Mouse (Mus musculus) spleen, postnatal 10 days (tissue): ENCODE data around the gene Olfr556.
A peak's percentile ranks its signal among the peaks of the same experiment; 100 is the strongest.
"Not testable (repeated sequence)": the region's sequence is repeated elsewhere in the genome, so short reads cannot be mapped to it uniquely, and the experiment has no call there.

Experiments
- DNase-seq, 2 experiments: peaks; one replicate each; pipeline ENCODE4 v3.0.0; 2021 to 2022; ENCODE audit warnings: low spot score in 2 of 2

The Olfr556 gene

DNA sequence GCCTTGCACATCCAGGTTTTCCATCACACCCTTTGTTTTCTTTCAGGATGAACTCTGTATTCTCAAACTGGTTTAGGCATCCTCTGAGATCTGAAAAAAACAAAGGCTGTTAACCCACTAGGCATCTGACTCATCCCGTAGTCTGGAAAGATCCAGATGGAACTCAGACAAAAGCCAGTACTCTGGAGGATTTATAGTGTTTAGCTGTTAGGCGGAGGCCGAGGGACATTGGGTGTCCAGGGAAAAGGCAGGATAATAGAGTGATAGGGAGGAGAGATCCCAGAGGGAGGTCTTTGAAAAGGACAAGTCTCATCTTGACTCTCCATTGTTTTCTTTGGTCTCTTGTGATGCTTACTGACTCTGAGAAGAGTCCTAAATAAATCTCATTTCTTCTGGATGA is at the start of gene Olfr556:
Gene Olfr556 (plus strand): TSS at position 301 of the 400 bp plus-strand sequence.
- DNase-seq = no peak

- DNase-seq = no peak
Observed at GRCm38 (mm10) chr7:102618118-102618517, 46.6 kb upstream of the Olfr556 start, which contains the start of gene Olfr553. Gene Olfr553 (minus strand): TSS chr7:102618218.

- DNase-seq = no peak
Observed at GRCm38 (mm10) chr7:102619608-102620007, 45.1 kb upstream of the Olfr556 start.

DNA sequence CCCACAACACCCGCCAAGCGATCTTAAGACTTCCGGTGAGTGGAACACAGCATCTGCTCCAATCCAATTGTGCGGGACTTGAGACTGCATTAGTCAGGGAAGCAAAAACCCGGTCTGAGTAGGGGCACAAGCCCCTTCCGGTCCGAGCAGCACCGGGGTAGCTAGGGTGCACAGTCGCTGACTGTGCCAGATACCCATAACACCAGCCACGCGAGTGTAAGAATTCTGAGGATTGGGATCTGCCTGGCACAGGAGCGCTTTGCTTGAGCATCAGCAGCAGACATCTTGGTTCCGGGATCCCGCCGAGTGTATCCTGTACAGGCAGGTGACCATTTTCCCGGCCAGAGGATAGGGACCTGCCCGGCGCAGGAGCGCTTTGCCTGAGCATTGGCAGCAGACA is 44.3 kb upstream of the Olfr556 start:
- not testable (repeated sequence) for DNase-seq

DNA sequence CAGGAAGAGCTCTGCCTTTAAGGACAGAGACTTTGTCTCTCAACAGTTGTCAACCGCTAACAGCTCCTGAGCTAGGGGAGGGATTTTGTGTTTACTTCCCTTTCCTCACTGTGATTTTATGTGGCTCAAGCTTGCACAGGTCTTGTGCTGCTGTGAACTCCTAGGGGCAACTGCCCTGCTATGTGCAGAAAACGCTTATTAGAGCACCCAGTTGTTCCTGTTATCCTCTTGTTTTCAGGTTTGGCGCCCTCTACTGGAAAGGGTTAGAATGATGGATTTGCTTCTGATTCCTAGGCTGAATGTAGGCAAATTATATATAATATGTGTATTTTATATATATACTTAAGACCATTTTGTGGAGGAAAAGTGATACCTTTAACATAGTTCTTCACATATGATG is 28.0 kb upstream of the Olfr556 start:
- DNase-seq = peak; percentile 16 to 59

DNA sequence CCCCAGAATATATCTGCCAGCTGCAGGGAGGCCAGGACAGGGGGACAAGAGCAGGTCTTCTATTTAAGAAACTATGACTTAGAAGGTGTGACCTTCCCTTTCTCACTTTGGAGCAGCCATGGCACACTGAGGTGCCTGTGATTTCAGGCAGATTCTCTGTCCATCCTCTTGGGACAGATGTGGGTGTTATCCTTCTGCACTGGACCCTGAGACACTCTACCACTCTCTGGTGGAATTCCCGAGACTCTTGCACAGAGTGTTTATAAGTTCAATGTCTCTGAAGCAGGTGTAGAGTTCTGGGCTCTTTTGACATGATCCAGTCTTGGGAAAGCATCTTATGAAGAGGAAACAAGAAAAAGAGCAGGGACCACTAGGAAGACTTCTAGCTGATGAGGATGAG is 26.6 kb upstream of the Olfr556 start, which contains the start of gene Olfr554:
Gene Olfr554 (plus strand): TSS at position 301 of the 400 bp plus-strand sequence.
- DNase-seq = no peak

DNA sequence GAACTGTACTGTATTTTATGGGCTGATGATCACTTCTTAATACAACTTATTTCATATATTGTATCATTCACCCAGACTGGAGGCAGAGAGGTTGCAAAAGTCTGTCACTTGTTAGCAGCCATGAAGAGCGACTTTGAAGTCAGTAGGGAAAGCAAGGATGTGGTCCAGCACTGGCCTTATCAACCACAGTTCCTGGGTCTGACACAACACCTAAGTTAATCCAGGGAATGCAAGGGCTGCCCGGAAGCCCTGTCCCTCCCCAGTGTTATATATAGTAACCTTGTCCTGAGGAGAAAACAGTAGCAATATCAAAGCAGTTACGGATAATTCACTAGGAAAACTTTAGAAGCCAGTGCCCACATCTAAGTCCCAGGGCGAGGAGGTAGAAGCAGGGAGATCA is 19.8 kb upstream of the Olfr556 start:
- DNase-seq = not testable (repeated sequence)

DNA sequence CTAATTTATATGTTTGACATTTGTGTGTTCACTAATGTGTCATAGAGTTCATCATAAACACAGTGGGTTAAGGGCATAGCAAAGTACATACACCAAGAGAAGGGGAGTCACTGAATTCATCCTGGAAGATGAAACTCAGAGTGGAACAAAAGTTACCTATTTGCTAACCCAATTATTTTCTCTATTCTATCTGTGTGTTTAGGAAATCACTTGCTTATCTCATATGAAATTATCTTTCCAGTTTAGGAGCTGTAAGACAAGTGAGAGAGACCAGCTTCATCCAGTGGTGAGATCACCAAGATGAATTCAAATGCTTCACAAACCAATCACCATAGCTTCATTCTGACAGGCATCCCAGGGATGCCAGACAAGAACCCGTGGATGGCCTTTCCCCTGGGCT is 6.2 kb upstream of the Olfr556 start, which contains the start of gene Olfr555:
Gene Olfr555 (plus strand): TSS at position 301 of the 400 bp plus-strand sequence.
- DNase-seq = no peak

GRCm38 (mm10) chr7:102665378-102665777 is 679 bp downstream of the Olfr556 start:
- no peak for DNase-seq

GRCm38 (mm10) chr7:102676225-102676624 is 11.5 kb downstream of the Olfr556 start:
- no peak for DNase-seq

DNA sequence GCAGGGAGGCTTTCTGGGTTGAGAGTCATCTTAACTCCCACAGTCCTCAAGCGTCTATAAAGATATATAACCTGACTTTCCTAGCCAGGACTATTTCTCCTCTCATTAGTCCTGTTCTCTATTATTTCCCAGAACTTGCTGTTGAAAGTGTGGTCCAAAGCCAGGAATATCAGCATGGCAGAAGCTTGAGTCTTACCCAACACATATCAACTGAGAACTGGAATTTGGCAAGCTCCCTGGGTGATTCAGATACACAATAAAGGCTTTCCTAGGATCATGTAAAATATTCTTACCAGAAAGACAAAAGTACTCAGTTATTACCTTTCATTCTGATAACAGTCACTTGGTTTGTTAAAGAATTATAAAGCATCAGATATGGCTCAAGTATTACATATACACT is 17.2 kb downstream of the Olfr556 start:
- no peak for DNase-seq

GRCm38 (mm10) chr7:102686944-102687501 is 22.3 kb downstream of the Olfr556 start, which contains the start of gene Trim68:
Gene Trim68 (minus strand): TSS chr7:102687327.
- peak; percentile 57 to 87 for DNase-seq

DNA sequence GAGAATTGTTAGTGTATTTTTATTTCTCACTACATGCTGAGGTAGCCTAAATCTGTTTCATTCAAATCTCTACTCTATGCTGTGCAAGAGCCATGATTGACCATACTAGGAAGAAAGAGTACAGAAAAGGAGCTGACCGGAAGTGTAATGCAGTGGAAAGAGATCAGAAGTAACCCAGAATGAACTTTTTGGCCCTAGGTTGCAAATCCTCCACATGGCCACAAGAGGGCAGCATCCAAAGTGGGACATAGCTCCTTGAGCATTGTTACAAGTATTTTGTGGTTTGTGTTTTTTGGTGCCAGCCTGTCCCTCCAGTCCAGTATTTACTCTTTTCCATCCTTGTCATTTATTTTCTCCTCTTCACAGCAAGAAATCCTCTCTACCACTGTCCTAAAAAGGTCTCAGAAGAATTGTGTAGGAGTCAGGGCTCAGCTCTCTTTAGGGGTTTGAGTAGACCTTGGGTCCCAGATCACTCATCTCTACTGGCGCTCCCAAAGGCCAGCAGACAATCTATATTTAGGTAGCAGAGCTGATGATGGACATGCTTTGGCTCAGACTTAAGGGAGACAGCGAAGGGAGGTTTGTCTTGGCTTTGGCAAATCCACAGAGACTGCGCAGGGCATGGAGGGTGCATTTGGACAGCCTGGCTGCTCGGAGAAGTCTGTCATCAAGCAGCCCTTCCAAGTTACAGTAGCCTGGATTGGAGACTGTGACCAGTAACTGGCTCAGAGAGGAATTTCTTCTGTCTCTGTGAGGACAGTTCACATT is 30.8 kb downstream of the Olfr556 start, which contains the start of gene Olfr557:
Gene Olfr557 (plus strand): TSS at position 553 of the 768 bp plus-strand sequence.
- DNase-seq = peak in 1 of 2 experiments; percentile 49

GRCm38 (mm10) chr7:102698461-102698860 is 33.8 kb downstream of the Olfr556 start:
- DNase-seq = no peak

- no peak for DNase-seq
Observed at GRCm38 (mm10) chr7:102701915-102702314, 37.2 kb downstream of the Olfr556 start, which contains the start of gene Olfr558. Gene Olfr558 (plus strand): TSS chr7:102702215.

DNA sequence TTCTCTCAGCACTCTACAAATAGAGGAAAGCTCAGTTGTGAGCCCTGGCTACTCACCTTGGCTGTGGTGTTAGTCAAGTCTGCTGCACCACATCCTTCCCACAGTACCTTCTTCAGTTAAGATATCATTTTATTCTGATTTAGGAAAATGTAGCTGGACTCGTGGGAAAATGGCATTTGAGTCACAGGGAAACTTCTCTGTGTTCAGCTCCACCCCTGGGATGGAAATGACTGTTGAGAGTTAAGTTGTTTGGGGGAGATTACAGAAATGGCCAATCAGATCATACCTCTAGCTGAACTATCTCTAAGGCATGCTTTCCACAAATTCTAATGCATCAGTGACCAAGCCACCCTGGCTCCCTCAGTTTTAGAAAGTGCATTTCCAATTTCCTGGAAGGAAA is 54.3 kb downstream of the Olfr556 start, which contains the start of gene Olfr33:
Gene Olfr33 (minus strand): TSS at position 101 of the 400 bp plus-strand sequence.
- DNase-seq = no peak
